Comparison of ENCODE assay signal across 11 mouse cellular contexts in genomic region chr1:184997466-184997865, GRCm38 (mm10). TPM values are rescaled to one million over a fixed set of nuclear protein-coding genes. Genes with fewer than 3 reads are reported as not detected.
DNase-seq lines count a peak whose midpoint lies in the region; ATAC-seq and TF ChIP-seq lines count a peak whose summit lies in the region.
"Had no signal": no experiment of that assay in that cellular context is flagged by ENCODE, and none has a peak within 500 bp of the region (broad histone marks: within the 10 kb centered on the region; RNA-seq: fewer than 3 reads in every experiment).

No protein-coding gene starts in this region.

- DNase-seq in heart, postnatal 25 days (ENCODE audit: low spot score) = no peak
- peak; percentile 14 for DNase-seq in neural tube, embryonic 11.5 days (ENCODE audit: low spot score)
- no peak for DNase-seq in neural tube, embryonic 10.5 days (ENCODE audit: extremely low spot score, low spot score)
- DNase-seq in hindbrain, postnatal 0 days (ENCODE audit: low spot score) = peak; percentile 14
- DNase-seq in spleen, postnatal 4 days (ENCODE audit: low spot score in 2 of 2) = no peak
- DNase-seq in adrenal gland, postnatal 4 days (ENCODE audit: low spot score in 2 of 2) = no peak
- DNase-seq in B cell, adult 2 months = no peak
- DNase-seq: adrenal gland, postnatal 36 days; kidney, postnatal 4 days had no signal

- intact Hi-C loops in heart, postnatal 25 days (cut with DNase I) = no loop called here

- peak overlapping the region; percentile 84 for H3K4me2 ChIP-seq in heart, embryonic 11.5 days
- H3K4me2 ChIP-seq in neural tube, embryonic 11.5 days (ENCODE audit: low read depth) = peak overlapping the region; percentile 78
- peak overlapping the region; percentile 81 for H3K4me2 ChIP-seq in hindbrain, postnatal 0 days (ENCODE audit: low read depth, low read length)

- H3K27me3 ChIP-seq in heart, embryonic 11.5 days (ENCODE audit: control insufficient read depth, insufficient read depth, low read length) = no peaks in the 10 kb centered on the region
- H3K27me3 ChIP-seq in neural tube, embryonic 11.5 days (ENCODE audit: control insufficient read depth, insufficient read depth, low read length) = no peaks in the 10 kb centered on the region
- H3K27me3 ChIP-seq in hindbrain, postnatal 0 days (ENCODE audit: insufficient read depth, low read length) = no peaks in the 10 kb centered on the region

- H3K27ac ChIP-seq in heart, embryonic 11.5 days (ENCODE audit: low read depth, low read length) = no peak overlapping the region
- no peak overlapping the region for H3K27ac ChIP-seq in neural tube, embryonic 11.5 days (ENCODE audit: low read depth, low read length)
- H3K27ac ChIP-seq in hindbrain, postnatal 0 days = peak overlapping the region; percentile 38; the same call in 1 of the 2 replicates

- 53% methylated on average over 11 of the region's 11 CpGs for WGBS in heart, embryonic 11.5 days (ENCODE audit: insufficient replicate concordance)
- whole genome bisulfite sequencing in neural tube, embryonic 11.5 days = 40% methylated on average over 11 of the region's 11 CpGs
- WGBS in hindbrain, postnatal 0 days = 20% methylated on average over 11 of the region's 11 CpGs

- ATAC-seq in heart, embryonic 11.5 days (replicated peaks; ENCODE audit: insufficient number of reproducible peaks, low FRiP score, low TSS enrichment) = no peak
- ATAC-seq in neural tube, embryonic 11.5 days (ENCODE audit: insufficient read depth, low FRiP score, low TSS enrichment) = no peak
- no peak for ATAC-seq in hindbrain, postnatal 0 days

- no peak for TF ChIP-seq CTCF in hindbrain, postnatal 0 days (IDR thresholded peaks at IDR 0.05; ENCODE audit: low read depth)

- H3K4me1 ChIP-seq in heart, embryonic 11.5 days (ENCODE audit: control insufficient read depth, insufficient read depth, low read length) = peaks cover 20% of the 10 kb centered on the region
- H3K4me1 ChIP-seq in neural tube, embryonic 11.5 days (ENCODE audit: control insufficient read depth, insufficient read depth, low read length) = peaks cover 10% of the 10 kb centered on the region
- no peaks in the 10 kb centered on the region for H3K4me1 ChIP-seq in hindbrain, postnatal 0 days (ENCODE audit: insufficient read depth, low read length)

- no peaks in the 10 kb centered on the region for H3K36me3 ChIP-seq in heart, embryonic 11.5 days (ENCODE audit: control insufficient read depth, insufficient read depth, low read length)
- no peaks in the 10 kb centered on the region for H3K36me3 ChIP-seq in neural tube, embryonic 11.5 days (ENCODE audit: control insufficient read depth, insufficient read depth, low read length)
- no peaks in the 10 kb centered on the region for H3K36me3 ChIP-seq in hindbrain, postnatal 0 days (ENCODE audit: insufficient read depth, low read length)

- H3K4me3 ChIP-seq in heart, embryonic 11.5 days (ENCODE audit: low read depth, low read length) = 0 out of 2 replicates have a peak overlapping the region, but pooled peaks have one; percentile 77
- peak overlapping the region; percentile 85 for H3K4me3 ChIP-seq in neural tube, embryonic 11.5 days (ENCODE audit: low read depth, low read length)
- H3K4me3 ChIP-seq in hindbrain, postnatal 0 days (ENCODE audit: low read length) = peak overlapping the region; percentile 95

- H3K9ac ChIP-seq in heart, embryonic 11.5 days (ENCODE audit: low read depth, low read length) = peak overlapping the region; percentile 6; the same call in 1 of the 2 replicates
- peak overlapping the region; percentile 32; the same call in 1 of the 2 replicates for H3K9ac ChIP-seq in neural tube, embryonic 11.5 days (ENCODE audit: low read length)
- peak overlapping the region; percentile 96 for H3K9ac ChIP-seq in hindbrain, postnatal 0 days (replicated peaks; ENCODE audit: low read length)

- H3K9me3 ChIP-seq in heart, embryonic 11.5 days (replicated peaks; ENCODE audit: control insufficient read depth, low read length) = no peaks in the 10 kb centered on the region
- no peaks in the 10 kb centered on the region for H3K9me3 ChIP-seq in neural tube, embryonic 11.5 days (ENCODE audit: control insufficient read depth, low read length)
- no peaks in the 10 kb centered on the region for H3K9me3 ChIP-seq in hindbrain, postnatal 0 days (ENCODE audit: low read length)

RNA-seq across cellular contexts. Expression of gene Mark1, which starts 1.9 kb away (rescaled TPM):
- polyA plus RNA-seq in heart, embryonic 11.5 days (2014; fragmentation: Nextera tagmentation; extraction: Ambion mirVana) = 2.2 and 2.4 TPM in 2 replicates
- 1 to 10 TPM; 7.0 to 7.6 TPM for total RNA-seq in heart, postnatal 25 days (2021)
- polyA plus RNA-seq in neural tube, embryonic 11.5 days (2014; fragmentation: Nextera tagmentation; extraction: Ambion mirVana) = 5.6 and 7.1 TPM in 2 replicates
- 53.4 and 56.5 TPM in 2 replicates for total RNA-seq in hindbrain, postnatal 0 days (2014; rRNA removed)
- polyA plus RNA-seq in hindbrain, postnatal 0 days (2015; fragmentation: Nextera tagmentation; extraction: Ambion mirVana) = 10.6 and 11.6 TPM in 2 replicates
- total RNA-seq in adrenal gland, postnatal 4 days (2021) = 10 to 100 TPM; 16.4 to 18.2 TPM
- polyA plus RNA-seq: C2C12 had no signal

Comparison
In these comparisons a context has a peak if more than half of its experiments do, and no peak if none do; other contexts are left out.
1. DNase-seq: peak in neural tube, embryonic 11.5 days (single experiment) and hindbrain, postnatal 0 days (single experiment); none in heart, postnatal 25 days (single experiment), neural tube, embryonic 10.5 days (single experiment), spleen, postnatal 4 days (0 of 2), adrenal gland, postnatal 4 days (0 of 2) and B cell, adult 2 months (0 of 2).
2. H3K9ac ChIP-seq: peak in every context shown above with its lines; median percentile 96 in hindbrain, postnatal 0 days; 32 in neural tube, embryonic 11.5 days; 6 in heart, embryonic 11.5 days.
3. Peak in every context shown above with its lines, with median percentiles within 50 percentile points of each other: H3K4me2 ChIP-seq and H3K4me3 ChIP-seq.